Mouse (Mus musculus): ENCODE results near the gene Tpcn2. TPM values are rescaled to one million over a fixed set of nuclear protein-coding genes. Genes with fewer than 3 reads are reported as not detected.

The Tpcn2 gene
- 38.4 and 49.2 TPM in 2 replicates for polyA plus RNA-seq (2012; rRNA removed)

DNA sequence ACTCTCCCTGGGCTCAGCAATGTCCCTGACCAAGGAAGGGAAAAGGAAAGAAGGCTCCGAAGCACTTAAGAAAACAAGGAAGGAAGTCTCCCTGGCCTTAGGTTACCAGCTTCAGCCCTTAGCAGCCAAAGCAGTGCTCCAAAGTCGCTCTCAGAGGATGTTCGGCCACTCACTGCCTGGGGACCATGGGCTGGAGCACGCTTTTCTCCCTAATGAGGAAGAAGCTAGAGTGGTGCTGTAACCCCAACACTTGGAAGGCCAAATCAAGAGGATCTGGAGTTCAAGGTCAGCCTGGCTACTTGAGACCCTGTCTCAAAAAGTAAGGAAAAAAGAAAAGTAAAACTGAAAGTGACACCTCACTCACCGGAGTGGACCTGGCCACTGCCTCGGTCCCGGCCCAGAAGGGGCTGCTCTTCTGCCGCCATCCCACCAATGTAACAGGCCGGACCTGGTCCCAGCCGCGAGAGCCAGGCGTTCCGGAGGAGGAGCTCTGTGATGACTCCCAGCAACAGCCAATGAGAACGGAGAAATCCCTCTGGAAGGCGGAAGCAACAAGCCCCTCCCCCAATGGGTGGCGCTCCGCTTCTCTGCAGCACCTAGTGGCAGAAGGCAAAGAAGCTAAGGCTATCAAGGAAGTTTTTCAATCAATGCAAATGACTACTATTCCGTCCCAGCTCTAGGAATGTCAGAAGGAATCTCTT is at the start of gene Tpcn2:
Gene Tpcn2 (minus strand): TSS at position 525 of the 701 bp plus-strand sequence.
- TF ChIP-seq CTCF (IDR thresholded peaks at IDR 0.05; ENCODE audit: borderline replicate concordance, control insufficient read depth, extremely low read depth, insufficient read depth, low read length, poor library complexity) (peak; percentile 54; the same call in 1 of the 2 replicates), POLR2A (IDR thresholded peaks at IDR 0.05; ENCODE audit: control insufficient read depth, extremely low read depth, insufficient read depth, low read length, poor library complexity) (peak; percentile 67)
- H3K4me3 ChIP-seq (ENCODE audit: control insufficient read depth, insufficient read depth, low read length), result peak within 1 kb of the TSS; percentile 81
- peak; percentile 91 for DNase-seq
- H3K27ac ChIP-seq (ENCODE audit: control insufficient read depth, insufficient read depth, low read length), result no peak within 1 kb of the TSS
- H3K36me3 ChIP-seq (ENCODE audit: control insufficient read depth, insufficient read depth, low read length), result no peaks in the 10 kb centered on the region
- WGBS, result under 1% methylated on average over 18 of the region's 18 CpGs
- no peaks in the 10 kb centered on the region for H3K27me3 ChIP-seq (ENCODE audit: control insufficient read depth, insufficient read depth, low read length)
- H3K4me1 ChIP-seq (replicated peaks; ENCODE audit: control insufficient read depth, insufficient read depth, low read length), result peaks cover 11% of the 10 kb centered on the region

DNA sequence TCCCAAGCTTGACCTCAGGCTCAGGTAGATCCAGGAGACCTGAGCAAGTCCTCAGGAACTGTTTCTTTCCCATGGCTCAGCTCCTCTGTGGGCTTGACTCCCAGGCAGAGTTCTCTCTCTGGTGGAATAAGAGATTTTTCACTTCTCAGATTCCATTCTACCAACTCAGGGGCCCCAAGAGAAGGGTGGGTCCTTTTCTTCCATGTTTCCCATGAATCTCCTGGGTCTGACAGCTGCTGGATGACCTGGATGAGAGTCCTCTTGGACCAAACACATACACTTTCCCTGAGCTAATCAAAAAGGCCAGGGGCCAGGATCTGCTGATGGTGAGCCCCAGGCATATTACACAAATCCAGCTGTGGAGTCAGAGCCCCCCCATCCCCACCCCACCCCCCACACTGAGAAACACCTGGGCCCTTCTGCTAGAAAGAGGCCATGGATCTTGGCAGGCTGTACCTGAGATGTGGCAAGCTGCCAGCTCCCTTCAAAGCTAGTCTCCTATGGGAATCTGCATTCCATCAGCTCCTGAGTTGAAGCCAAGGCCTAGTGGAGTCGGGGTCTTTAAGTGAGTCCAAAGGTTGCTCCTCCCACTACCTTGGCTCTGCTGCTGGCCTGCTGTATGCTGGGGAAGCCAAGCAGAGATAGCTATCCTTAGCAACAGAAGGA is 48.7 kb upstream of the Tpcn2 start:
- no peak for DNase-seq
- Histone ChIP-seq H3K36me3 (ENCODE audit: control insufficient read depth, insufficient read depth, low read length) (no peaks in the 10 kb centered on the region), H3K27ac (ENCODE audit: control insufficient read depth, insufficient read depth, low read length) (no peak overlapping the region), H3K4me1 (replicated peaks; ENCODE audit: control insufficient read depth, insufficient read depth, low read length) (no peaks in the 10 kb centered on the region), H3K4me3 (ENCODE audit: control insufficient read depth, insufficient read depth, low read length) (no peak overlapping the region), H3K27me3 (ENCODE audit: control insufficient read depth, insufficient read depth, low read length) (no peaks in the 10 kb centered on the region)
- no peak for TF ChIP-seq POLR2A (IDR thresholded peaks at IDR 0.05; ENCODE audit: control insufficient read depth, extremely low read depth, insufficient read depth, low read length, poor library complexity)
- TF ChIP-seq CTCF (IDR thresholded peaks at IDR 0.05; ENCODE audit: borderline replicate concordance, control insufficient read depth, extremely low read depth, insufficient read depth, low read length, poor library complexity), result no peak
- WGBS, result 79% methylated on average over 1 of the region's 1 CpGs

DNA sequence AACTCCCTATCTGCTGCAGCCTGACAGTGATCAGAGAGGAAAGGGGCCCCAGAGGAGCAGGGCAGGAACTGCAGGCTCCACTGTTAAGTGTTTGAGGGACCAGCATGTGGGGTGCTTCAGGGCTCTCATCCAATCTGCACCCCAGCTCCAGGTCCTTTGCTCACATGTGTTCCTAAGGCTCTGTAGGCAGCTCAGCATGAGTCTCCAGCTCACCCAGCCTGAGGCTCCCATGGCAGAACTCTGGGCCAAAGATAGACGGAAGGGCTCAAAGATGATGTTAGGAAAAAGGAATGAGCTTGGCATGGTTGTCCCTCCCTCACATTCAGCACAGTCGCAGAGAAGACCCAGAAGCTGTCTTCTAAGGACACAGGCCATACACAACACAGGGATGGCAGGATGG is 46.8 kb upstream of the Tpcn2 start:
- DNase-seq, result no peak
- H3K27me3 ChIP-seq (ENCODE audit: control insufficient read depth, insufficient read depth, low read length), result no peaks in the 10 kb centered on the region
- no peaks in the 10 kb centered on the region for H3K4me1 ChIP-seq (replicated peaks; ENCODE audit: control insufficient read depth, insufficient read depth, low read length)
- 92% methylated on average over 2 of the region's 2 CpGs for WGBS
- TF ChIP-seq POLR2A (IDR thresholded peaks at IDR 0.05; ENCODE audit: control insufficient read depth, extremely low read depth, insufficient read depth, low read length, poor library complexity) (no peak), CTCF (IDR thresholded peaks at IDR 0.05; ENCODE audit: borderline replicate concordance, control insufficient read depth, extremely low read depth, insufficient read depth, low read length, poor library complexity) (no peak)
- no peaks in the 10 kb centered on the region for H3K36me3 ChIP-seq (ENCODE audit: control insufficient read depth, insufficient read depth, low read length)
- H3K4me3 ChIP-seq (ENCODE audit: control insufficient read depth, insufficient read depth, low read length), result no peak overlapping the region
- no peak overlapping the region for H3K27ac ChIP-seq (ENCODE audit: control insufficient read depth, insufficient read depth, low read length)

DNA sequence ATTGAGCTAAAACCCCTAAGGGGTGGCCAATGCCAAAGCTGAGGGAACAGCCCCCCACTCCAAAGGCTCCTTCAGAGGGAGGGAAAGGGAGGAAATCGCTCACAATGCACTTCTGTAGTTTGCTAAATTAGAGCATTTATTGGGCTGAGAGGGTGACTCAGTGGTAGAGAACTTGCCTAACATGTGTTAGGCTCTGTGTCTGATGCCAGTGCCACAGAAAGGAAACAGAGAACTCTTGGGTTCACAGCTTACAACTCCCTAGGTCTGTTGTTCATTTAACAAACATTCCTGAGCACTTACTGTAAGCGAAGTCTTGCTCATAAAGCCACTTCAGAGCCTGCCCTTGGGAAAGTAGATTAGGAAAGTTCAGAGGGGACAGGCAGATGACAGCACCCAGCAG is 46.2 kb upstream of the Tpcn2 start:
- H3K4me1 ChIP-seq (replicated peaks; ENCODE audit: control insufficient read depth, insufficient read depth, low read length), result no peaks in the 10 kb centered on the region
- WGBS, result 94% methylated on average over 2 of the region's 2 CpGs
- TF ChIP-seq CTCF (IDR thresholded peaks at IDR 0.05; ENCODE audit: borderline replicate concordance, control insufficient read depth, extremely low read depth, insufficient read depth, low read length, poor library complexity), result no peak
- H3K4me3 ChIP-seq (ENCODE audit: control insufficient read depth, insufficient read depth, low read length), result no peak overlapping the region
- no peaks in the 10 kb centered on the region for H3K36me3 ChIP-seq (ENCODE audit: control insufficient read depth, insufficient read depth, low read length)
- H3K27ac ChIP-seq (ENCODE audit: control insufficient read depth, insufficient read depth, low read length), result no peak overlapping the region; the same call in 1 of the 2 replicates
- DNase-seq, result no peak
- H3K27me3 ChIP-seq (ENCODE audit: control insufficient read depth, insufficient read depth, low read length), result no peaks in the 10 kb centered on the region

DNA sequence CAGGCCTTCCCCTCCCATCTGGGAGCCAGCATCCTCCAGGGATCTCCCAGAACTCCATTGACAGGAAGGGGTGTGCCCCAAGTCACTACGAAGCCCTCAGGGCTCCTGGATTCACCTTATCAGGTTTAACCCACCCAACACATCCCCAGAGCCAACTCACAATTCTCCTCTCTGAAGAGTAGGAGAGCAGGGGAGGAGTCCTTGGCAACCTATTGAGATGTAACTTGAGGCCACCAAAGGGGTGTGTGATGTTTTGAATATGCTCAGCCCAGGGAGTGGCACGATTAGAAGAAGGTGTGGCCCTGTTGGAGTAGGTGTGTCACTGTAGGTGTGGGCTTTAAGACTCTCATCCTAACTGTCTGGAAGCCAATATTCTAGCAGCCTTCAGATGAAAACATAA is 41.9 kb upstream of the Tpcn2 start:
- 64% methylated on average over 2 of the region's 2 CpGs for WGBS
- no peaks in the 10 kb centered on the region for H3K27me3 ChIP-seq (ENCODE audit: control insufficient read depth, insufficient read depth, low read length)
- H3K4me1 ChIP-seq (replicated peaks; ENCODE audit: control insufficient read depth, insufficient read depth, low read length), result no peaks in the 10 kb centered on the region
- H3K36me3 ChIP-seq (ENCODE audit: control insufficient read depth, insufficient read depth, low read length), result no peaks in the 10 kb centered on the region
- no peak overlapping the region for H3K27ac ChIP-seq (ENCODE audit: control insufficient read depth, insufficient read depth, low read length)
- no peak for DNase-seq
- no peak overlapping the region for H3K4me3 ChIP-seq (ENCODE audit: control insufficient read depth, insufficient read depth, low read length)
- TF ChIP-seq POLR2A (IDR thresholded peaks at IDR 0.05; ENCODE audit: control insufficient read depth, extremely low read depth, insufficient read depth, low read length, poor library complexity) (no peak), CTCF (IDR thresholded peaks at IDR 0.05; ENCODE audit: borderline replicate concordance, control insufficient read depth, extremely low read depth, insufficient read depth, low read length, poor library complexity) (no peak)

DNA sequence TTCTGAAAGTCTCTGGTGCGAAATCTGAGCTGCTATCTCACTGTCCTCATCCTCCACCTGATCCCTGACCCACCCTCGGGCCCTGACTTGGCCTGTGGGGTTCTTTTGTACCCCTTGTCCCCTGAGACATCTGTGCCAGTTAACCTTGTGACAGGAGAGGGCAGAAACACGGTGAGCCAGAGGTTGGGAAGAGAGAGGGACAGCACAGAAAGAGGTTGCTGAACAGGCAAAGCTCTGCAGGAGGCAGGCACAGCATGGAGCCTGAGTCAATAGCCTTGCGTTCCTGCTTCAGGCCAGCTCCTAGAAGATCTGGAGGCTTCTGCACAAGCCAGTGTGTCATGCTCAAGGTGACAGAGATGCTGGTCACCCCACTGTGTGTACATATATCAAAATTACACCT is 39.8 kb upstream of the Tpcn2 start:
- H3K27ac ChIP-seq (ENCODE audit: control insufficient read depth, insufficient read depth, low read length), result no peak overlapping the region
- no peak overlapping the region for H3K4me3 ChIP-seq (ENCODE audit: control insufficient read depth, insufficient read depth, low read length)
- WGBS, result 59% methylated on average over 4 of the region's 4 CpGs
- no peak for DNase-seq
- no peaks in the 10 kb centered on the region for H3K27me3 ChIP-seq (ENCODE audit: control insufficient read depth, insufficient read depth, low read length)
- TF ChIP-seq CTCF (IDR thresholded peaks at IDR 0.05; ENCODE audit: borderline replicate concordance, control insufficient read depth, extremely low read depth, insufficient read depth, low read length, poor library complexity), result no peak
- TF ChIP-seq POLR2A (IDR thresholded peaks at IDR 0.05; ENCODE audit: control insufficient read depth, extremely low read depth, insufficient read depth, low read length, poor library complexity), result no peak
- no peaks in the 10 kb centered on the region for H3K4me1 ChIP-seq (replicated peaks; ENCODE audit: control insufficient read depth, insufficient read depth, low read length)
- H3K36me3 ChIP-seq (ENCODE audit: control insufficient read depth, insufficient read depth, low read length), result no peaks in the 10 kb centered on the region

Data from thymus, adult 2 months (tissue).